Mouse (Mus musculus): Measurements from ENCODE around the gene Gm14214.

DNA sequence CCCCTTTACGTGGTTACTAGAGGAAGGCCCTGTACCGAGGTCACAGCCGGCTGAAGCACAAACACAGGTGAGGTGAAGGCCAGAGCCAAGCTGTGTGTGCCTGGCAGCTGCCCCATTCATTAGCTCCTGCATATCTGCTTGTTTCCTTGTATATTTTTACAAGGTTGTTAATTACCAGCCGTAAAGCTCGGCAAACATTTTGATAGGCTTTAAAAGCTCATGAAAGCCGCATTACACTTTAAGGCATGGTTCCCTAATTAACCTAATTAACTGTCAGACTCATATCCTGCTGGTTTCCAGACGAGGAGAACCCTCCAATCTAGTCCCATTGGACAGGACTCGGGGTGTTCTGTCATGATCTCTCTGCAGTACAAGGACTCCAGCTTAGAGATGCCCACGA, 34.9 kb downstream of the Gm14214 start:
- TF ChIP-seq CTCF (IDR thresholded peaks at IDR 0.05; ENCODE audit: borderline replicate concordance, control insufficient read depth, extremely low read depth, insufficient read depth, low read length, poor library complexity) (no peak), POLR2A (IDR thresholded peaks at IDR 0.05; ENCODE audit: control insufficient read depth, extremely low read depth, insufficient read depth, low read length, poor library complexity) (no peak)
